Mouse (Mus musculus): ENCODE results near the gene Gpc2.

Gene Gpc2

DNA sequence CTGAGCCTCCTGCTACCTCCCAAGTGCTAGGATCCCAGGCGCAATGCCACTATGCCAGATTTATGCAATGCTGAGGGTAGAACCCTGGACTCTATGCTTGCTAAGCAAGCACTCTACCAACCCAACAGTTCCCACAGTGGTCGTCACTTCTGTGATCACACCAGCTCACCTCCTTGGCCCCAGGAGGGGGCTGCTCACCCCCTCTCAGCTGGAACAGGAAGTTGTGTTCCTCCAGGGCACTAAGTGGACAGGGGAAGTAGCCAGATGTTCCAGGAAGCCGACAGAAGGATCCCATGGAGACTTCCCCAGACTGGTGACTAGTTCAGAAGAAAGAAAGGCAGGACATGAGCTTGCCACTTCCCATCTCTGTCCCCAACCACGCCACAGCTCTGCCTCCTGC is 17.8 kb downstream of the Gpc2 start:
- no peak for DNase-seq (ENCODE audit: low read depth, low spot score)

DNA sequence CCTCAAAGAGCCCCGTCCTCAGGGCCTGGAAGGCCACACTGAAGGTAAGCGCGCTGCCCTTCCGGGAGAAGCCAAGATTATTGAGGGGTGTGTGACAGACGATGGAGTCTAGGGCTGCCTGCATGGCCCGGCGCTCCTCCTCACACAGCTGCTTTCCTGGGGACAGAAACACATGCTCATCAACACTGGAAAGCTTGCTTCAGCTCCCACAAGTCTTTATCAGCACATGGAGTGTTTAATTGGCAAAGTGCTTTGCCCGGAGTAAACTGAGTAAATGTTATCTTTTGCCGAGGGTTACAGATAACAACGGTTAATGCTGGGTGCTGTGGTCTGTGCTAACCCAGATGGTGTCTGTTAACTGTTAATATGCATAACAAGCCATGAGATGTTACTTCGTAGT is 19.0 kb downstream of the Gpc2 start:
- no peak for DNase-seq (ENCODE audit: low read depth, low spot score)

DNA sequence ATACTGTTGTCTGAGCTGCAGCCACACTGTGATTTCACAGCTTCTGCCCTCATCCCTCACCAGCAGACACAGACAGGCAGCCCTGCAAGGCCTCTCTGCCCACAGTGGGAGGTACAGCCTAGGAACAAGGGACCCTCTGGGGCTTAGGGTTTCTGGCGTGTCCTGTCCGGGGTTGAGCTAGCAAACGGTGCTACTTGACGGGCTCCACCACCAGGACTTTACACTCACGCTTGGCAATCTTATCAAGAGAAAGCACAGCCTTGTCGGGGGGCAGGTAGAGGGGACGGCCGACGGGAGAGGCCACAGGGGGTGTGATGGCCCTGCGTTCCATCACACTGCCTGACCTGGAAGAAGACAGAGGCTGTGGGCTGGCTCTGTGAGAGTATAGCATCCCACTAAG is 19.8 kb downstream of the Gpc2 start:
- no peak for DNase-seq (ENCODE audit: low read depth, low spot score)

DNA sequence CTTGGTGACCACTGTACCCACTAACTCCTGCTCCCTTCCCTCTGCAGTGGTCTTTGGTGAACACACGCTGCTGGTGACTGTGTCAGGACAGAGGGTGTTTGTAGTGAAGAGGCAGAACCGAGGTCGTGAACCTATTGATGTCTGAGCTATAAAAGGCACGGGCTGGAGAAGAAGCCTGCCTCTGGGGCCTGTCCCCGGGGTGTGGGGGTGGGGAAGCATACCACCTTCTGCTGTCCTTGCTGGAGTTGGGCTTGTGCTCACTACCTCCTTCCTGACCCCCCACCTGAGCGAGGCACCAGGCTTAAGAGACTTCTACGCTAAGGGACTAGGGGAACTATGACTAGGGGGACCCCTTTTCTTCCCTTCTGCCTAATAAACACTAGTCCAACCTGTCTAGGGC is 20.8 kb downstream of the Gpc2 start:
- no peak for DNase-seq (ENCODE audit: low read depth, low spot score)

DNA sequence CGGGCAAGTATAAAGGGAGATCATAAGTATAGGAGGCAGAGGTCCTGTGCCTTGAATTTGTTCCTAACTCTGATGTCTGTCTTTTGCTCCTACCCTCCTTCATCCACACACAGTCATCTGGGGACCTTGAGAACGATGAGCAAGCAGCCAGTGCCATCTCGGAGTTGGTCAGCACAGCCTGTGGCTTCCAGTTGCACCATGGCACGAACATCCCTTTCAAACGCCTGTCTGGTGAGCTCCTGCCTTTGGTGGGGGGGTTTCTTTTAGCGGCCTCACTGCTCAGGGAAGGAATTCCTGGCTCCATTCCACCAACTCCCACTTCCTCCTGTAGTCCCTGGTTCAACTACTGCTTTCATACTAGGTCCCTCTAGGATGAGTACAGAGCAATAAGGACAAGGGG is 21.3 kb downstream of the Gpc2 start:
- DNase-seq (ENCODE audit: low read depth, low spot score) = no peak

DNA sequence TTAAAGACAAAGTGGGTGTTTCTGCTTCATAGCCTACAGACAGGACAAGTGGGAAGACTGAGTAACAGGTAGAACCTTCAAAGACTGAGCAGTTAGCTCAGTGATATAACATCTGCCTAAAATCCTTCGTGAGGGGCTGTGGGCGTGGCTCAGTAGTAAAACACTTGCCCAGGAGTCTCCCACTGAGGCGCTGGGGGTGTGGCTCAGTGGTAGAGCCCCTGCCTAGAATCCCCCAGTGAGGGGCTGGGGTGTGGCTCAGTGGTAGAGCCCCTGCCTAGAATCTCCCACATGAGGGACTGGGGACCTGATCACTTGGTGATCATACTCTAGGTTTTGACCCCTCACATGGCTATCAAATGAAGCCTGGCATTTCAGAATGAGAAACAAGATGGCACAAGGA is 21.7 kb downstream of the Gpc2 start:
- no peak for DNase-seq (ENCODE audit: low read depth, low spot score)

DNA sequence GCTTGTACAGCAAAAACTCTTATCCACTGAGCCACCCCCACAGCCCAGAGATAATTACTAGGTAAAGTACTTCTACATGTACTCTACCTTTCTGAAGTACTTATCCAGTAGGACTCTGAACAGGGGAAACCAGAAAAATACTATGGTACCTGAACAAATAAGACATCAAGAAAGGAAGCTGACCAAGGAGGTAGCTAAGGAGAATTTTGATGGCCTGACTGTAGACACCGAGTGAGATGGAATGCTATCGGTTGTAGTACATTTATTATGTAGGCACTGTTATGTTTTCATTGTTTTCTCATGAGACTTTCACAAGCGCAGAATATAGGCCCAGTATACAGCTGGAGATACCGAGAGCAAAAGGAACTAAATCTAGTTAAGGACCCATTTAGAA is 22.2 kb downstream of the Gpc2 start:
- DNase-seq (ENCODE audit: low read depth, low spot score) = no peak

DNA sequence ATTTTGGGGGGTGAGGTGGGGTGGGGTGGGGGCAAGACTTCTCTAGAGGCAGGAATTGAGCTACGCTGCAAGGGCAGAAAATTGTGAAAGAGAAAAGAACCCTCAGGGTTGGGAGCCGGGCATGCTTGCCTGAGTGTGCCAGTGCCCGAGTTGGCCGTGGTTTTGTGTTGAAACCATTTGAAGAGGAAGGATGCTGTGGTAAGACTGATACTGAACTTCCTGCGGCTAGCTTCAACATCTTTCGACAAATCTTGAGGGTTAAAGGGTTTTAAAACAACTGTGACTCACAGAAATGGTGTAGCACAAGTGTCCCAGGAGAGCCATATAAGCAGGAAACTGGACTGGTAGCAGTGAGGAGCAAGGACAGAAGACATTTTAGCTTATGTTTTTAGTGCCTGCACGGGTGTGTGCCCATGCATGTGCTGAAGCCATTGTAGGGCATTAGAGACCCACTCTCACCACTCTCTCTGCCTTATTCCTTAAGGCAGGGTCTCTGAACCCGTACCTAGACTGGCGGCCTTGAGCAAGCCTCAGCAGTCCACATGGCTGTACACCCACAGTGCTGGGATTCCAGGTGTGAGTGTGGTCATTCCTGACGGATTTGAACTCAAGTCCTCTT is 22.7 kb downstream of the Gpc2 start:
- DNase-seq (ENCODE audit: low read depth, low spot score) = peak; percentile 63

DNA sequence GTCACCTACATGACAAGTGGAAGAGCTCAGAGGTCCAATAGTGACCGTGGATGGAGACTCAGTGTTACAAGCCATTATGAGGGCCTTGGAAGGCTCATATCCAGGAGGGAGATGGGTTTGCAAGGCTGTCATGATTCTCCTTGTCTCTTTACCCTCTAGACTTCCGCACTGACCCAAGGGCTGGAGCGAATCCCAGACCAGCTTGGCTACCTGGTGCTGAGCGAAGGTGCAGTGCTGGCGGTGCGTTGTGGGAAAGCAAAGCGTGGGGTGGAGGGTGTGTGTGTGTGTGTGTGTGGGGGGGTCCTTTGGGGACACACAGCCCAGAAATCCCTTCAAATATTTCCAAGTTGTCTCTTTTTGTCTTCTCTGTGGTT is 23.7 kb downstream of the Gpc2 start:
- no peak for DNase-seq (ENCODE audit: low read depth, low spot score)

DNA sequence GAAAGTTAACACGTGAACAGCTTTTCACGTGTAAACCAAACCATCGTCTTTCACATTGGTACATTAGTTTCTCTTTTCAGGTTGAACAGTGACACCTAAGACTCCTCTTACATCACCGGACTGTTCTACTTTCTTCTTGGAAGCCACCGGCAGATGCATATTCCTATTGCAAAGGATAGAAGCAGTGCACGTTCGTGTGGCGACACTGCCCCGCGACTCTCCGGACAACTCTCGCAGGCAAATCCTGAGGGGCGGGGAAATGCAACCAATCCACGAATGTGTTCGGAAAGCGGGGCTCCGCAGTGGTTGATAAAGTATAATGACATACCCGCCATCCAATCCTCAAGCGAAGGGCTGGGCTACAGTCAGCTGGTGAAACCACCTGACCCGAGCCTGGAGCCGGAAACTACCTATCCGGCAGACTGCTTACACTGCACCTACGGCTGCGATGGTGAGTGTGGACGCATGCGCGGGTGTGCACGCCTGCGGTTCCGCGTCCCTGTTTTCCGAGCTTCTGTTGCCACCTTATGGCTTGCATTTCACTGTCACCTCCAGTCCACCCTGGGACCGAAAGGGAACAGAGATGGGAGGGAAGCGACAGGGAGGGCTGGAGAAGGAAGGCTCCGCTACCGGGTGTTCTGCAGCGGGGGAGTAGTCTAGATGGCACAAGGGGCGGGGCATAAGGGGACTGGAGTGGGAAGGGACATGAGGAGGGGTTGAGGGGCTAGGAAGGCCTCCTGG is 24.3 kb downstream of the Gpc2 start, which contains the start of gene Lamtor4:
TSS of gene Lamtor4 (plus strand) at position 130 of the 741 bp plus-strand sequence.
- peak; percentile 96 for DNase-seq (ENCODE audit: low read depth, low spot score)

DNA sequence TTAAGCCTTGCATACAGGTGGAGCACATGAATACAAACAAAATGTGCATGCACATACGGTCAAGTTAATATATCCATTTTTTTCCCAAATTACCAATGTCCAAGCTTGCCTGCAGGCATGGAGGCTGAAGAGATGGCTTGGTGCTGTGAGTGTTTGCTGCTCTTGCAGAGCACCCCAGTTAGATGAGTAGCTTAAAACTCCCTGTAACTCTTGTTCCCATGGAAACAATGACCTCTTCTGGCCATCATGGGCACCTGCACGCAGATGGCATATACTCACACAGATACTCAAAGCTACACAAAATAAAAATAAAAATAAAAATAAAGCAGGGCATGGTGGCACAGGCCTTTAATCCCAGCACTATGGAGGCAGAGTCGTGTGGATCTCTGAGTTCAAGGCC is 26.7 kb downstream of the Gpc2 start:
- no peak for DNase-seq (ENCODE audit: low read depth, low spot score)

DNA sequence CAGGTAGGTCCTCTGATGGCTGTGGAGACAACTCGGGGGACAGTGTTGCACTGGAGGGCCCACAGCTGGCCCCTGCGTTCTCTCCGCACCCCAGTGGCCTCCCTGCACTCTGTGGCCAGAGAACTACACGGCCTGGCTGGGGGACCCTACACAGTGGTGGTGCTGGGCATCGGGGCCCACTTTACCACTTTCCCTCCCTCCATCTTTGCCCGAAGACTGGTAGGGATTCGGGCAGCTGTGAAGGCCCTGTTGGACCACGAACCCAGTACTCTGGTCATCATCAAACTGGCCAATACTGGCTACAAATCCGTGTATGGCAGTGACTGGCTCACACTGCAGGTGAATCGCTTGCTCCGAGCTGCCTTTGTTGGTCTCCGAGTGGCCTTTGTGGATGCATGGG is 28.7 kb downstream of the Gpc2 start:
- DNase-seq (ENCODE audit: low read depth, low spot score) = no peak

DNA sequence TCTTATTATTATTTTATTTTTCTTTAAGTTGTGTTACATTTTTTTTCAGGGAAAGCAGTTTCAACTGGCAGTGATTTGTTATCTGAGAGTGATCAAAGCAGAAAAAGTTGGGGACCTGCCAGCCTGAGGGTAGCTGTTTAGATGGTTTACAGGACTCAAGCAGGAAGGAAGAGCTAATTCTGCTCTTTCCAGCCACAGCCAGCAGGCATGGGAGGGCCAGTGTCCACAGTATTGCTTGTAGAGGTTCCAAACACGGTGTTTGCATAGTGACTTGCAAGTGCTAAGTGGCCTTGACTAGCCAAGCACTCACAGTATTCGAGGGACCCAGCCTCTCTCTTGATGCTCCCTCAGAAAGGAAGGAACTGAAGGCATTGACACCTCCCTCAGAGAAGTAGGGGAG is 38.3 kb downstream of the Gpc2 start:
- DNase-seq (ENCODE audit: low read depth, low spot score) = no peak

DNA sequence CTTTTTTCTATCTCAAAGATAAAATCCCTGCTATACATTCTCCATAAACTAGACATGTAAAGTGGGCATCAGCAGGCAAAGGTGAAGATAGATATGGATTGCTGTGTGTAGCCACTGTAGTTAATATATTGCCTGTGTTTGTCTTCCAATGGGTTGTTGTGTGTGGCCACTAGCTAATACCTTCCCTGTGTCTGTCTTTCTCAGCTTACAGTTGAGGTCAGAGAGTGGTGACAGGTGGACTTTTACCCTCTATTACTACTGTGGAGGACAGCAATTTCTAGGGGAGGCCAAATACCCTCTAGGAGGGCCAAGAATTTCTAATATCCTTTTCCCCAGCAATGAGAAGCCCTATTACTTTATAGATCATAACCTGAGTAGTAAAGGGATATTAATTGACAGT is 45.6 kb downstream of the Gpc2 start:
- DNase-seq (ENCODE audit: low read depth, low spot score) = no peak

DNA sequence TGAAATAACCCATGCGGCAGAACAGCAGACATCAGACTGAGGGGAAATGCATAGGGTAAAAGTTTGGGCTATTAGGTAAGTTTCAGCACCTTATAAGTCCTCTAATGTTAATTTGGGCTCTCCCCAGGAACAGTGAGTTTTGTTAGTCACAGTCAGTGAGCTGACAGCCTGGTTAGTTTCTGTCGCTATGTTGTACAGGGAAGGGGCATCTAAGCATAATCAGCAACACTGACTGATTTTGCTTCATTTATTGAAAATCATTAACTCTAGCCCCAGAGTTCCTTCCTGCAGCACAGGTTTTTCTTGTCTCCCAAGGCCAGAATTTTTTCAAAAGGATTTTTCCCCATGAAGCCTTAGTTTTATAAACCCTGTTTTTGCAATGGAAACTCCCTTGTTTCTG is 46.0 kb downstream of the Gpc2 start:
- no peak for DNase-seq (ENCODE audit: low read depth, low spot score)

DNA sequence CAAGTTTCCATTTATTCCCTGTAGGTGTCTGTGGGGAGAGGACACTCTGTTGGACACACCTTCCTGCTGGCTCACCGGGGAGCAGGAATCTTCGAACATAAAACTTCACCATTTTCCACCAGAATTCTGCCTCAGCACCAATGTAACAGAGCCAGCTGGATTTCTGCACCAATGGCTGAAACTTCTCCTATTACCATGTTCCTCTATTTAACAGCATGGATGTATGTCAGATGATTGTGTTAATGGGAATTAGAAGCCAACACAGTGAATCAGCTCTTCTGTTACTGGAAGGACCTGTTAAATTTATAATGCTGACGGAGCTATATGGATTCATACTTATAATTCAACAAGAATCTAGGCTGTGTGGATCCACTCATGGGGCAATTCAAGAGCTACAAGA is 50.3 kb downstream of the Gpc2 start:
- no peak for DNase-seq (ENCODE audit: low read depth, low spot score)

DNA sequence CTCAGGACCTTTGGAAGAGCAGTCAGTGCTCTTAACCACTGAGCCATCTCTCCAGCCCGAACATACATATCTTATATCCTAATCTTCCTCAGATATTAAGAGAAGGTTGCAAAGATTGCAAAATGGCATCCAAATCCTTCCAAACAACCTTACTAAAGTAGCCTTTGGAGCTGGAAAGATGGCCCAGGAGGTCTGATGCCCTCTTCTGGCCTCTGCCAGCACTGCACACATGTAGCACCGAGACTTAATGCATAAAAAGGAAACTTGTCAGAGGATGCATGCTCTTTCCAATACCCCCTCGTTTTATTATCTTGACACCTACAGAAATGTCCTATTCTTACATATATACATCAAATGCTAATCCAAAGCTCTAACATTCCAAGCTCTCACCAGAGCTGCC is 51.8 kb downstream of the Gpc2 start:
- DNase-seq (ENCODE audit: low read depth, low spot score) = peak; percentile 50

DNA sequence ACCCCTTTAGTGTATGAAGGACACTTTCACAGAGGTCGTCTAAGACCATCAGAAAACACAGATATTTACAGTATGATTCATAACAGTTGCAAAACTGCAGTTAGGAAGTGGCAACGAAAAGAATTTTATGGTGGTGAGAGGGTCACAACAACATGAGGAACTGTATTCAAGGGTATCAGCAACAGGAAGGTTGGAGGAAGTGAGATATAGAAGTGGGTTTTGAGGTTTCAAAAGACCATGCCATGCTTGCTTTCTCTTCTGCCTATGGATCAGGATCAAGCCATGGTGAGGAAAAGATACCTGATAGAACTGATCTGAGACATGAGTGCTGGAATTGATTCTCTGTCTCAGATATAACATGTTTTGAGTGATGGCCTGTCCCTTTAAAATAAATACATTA is 52.4 kb downstream of the Gpc2 start:
- DNase-seq (ENCODE audit: low read depth, low spot score) = no peak

DNA sequence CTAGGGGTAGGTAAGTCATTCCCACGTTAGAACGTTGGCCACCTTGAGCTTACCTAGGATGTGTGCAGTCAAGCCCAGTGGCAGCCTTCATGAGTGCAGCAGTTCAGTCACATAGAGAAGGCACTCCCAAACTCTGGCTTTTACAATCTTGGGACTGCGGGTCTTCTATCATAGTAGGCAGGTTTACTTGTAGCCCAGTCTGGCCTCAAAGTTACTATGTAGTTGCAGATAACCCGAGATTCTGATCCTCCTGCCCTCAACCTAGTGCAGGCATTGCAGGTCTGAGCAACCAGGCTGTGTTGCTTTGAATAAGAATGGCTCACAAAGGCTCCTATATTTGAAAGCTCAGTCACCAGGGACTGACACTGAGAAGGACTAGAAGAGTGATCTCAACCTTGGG is 53.3 kb downstream of the Gpc2 start:
- no peak for DNase-seq (ENCODE audit: low read depth, low spot score)

DNA sequence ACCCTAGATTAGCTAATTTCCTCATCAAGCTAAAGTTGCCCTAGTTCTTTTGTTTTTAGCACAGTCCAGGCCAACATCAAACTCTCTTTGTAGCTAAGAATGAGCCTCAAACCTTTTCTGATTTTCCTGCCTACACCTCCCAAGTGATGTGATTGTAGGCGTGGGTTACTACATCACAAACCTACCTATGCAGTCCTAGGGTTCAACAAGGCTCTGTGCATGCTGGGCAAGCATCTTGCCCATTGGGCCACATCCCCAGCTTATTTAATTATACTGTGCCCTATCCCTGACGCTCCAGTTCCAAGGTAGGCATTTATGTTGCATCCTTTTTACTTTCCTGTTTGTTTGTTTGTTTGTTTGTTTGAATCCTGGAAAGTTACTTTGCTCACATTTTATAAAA is 54.1 kb downstream of the Gpc2 start, which contains the start of gene Nxpe5:
TSS of gene Nxpe5 (plus strand) at position 199 of the 400 bp plus-strand sequence.
- DNase-seq (ENCODE audit: low read depth, low spot score) = no peak

Data from CD4-positive, CD25-positive, alpha-beta regulatory T cell, adult 2 months (primary cell).